Mouse (Mus musculus) olfactory bulb, adult 2 months (tissue): ENCODE measurements around the gene Gm10803.

Source experiments
- CTCF ChIP-seq: fragments of 200-500 bp; IDR thresholded peaks from 2 replicates; pipeline ENCODE4 v1.5.1; 2012; ENCODE audit warnings: low read depth, mild to moderate bottlenecking, low read length, moderate library complexity; ENCODE audit not compliant: insufficient read depth
- POLR2A ChIP-seq: fragments of 200-500 bp; IDR thresholded peaks from 2 replicates; pipeline ENCODE4 v1.6.1; 2012; ENCODE audit warnings: mild to moderate bottlenecking, low read depth, low read length, moderate library complexity; ENCODE audit not compliant: insufficient read depth

DNA sequence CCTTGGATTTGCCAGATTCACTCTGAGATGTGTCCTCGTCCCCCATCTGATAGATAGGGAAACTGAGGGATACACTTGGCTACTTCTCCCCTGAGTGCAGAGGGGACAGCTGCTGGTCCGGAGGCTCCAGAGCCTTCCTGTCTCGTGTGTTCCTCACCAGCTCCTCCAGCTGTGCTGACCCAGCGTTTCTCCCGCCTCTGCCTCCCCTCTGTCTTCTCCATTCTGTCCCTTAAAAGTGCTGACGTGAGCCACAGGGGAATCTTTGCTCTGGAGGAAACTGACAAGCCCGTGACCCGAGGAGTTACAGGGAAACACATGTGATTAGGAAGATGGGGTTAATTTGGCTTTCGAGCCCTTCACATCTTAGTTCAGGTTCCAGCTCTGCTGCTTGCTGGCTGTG lies 39.4 kb downstream of the Gm10803 start:
- TF ChIP-seq POLR2A = no peak
- TF ChIP-seq CTCF = no peak
